Mouse (Mus musculus): ENCODE data around the gene Pdlim4.
"Not testable (repeated sequence)": the region's sequence is repeated elsewhere in the genome, so short reads cannot be mapped to it uniquely, and the experiment has no call there.

Gene Pdlim4

GRCm38 (mm10) chr11:54062086-54062752 lies 6.6 kb downstream of the Pdlim4 start:
- no peak for DNase-seq (ENCODE audit: low spot score)

- DNase-seq (ENCODE audit: low spot score) = no peak
Measured at GRCm38 (mm10) chr11:54060316-54060715, 8.5 kb downstream of the Pdlim4 start.

- DNase-seq (ENCODE audit: low spot score) = no peak
Measured at GRCm38 (mm10) chr11:54059526-54059925, 9.3 kb downstream of the Pdlim4 start.

- DNase-seq (ENCODE audit: low spot score) = no peak
Measured at GRCm38 (mm10) chr11:54058643-54059042, 10.2 kb downstream of the Pdlim4 start.

- no peak for DNase-seq (ENCODE audit: low spot score)
Measured at GRCm38 (mm10) chr11:54058056-54058617, 10.7 kb downstream of the Pdlim4 start.

GRCm38 (mm10) chr11:54057428-54057827 lies 11.4 kb downstream of the Pdlim4 start:
- no peak for DNase-seq (ENCODE audit: low spot score)

GRCm38 (mm10) chr11:54056132-54056531 lies 12.7 kb downstream of the Pdlim4 start:
- DNase-seq (ENCODE audit: low spot score) = no peak

GRCm38 (mm10) chr11:54054257-54054656 lies 14.6 kb downstream of the Pdlim4 start:
- DNase-seq (ENCODE audit: low spot score) = no peak

GRCm38 (mm10) chr11:54053090-54053489 lies 15.7 kb downstream of the Pdlim4 start:
- no peak for DNase-seq (ENCODE audit: low spot score)

- DNase-seq (ENCODE audit: low spot score) = no peak
Measured at GRCm38 (mm10) chr11:54052128-54052527, 16.7 kb downstream of the Pdlim4 start.

- no peak for DNase-seq (ENCODE audit: low spot score)
Measured at GRCm38 (mm10) chr11:54051161-54051560, 17.7 kb downstream of the Pdlim4 start.

- no peak for DNase-seq (ENCODE audit: low spot score)
Measured at GRCm38 (mm10) chr11:54050205-54050604, 18.6 kb downstream of the Pdlim4 start.

- DNase-seq (ENCODE audit: low spot score) = no peak
Measured at GRCm38 (mm10) chr11:54040676-54041075, 28.1 kb downstream of the Pdlim4 start.

- not testable (repeated sequence) for DNase-seq (ENCODE audit: low spot score)
Measured at GRCm38 (mm10) chr11:54032872-54033271, 35.9 kb downstream of the Pdlim4 start.

- DNase-seq (ENCODE audit: low spot score) = no peak
Measured at GRCm38 (mm10) chr11:54028997-54029396, 39.8 kb downstream of the Pdlim4 start.

- DNase-seq (ENCODE audit: low spot score) = peak; percentile 83
Measured at GRCm38 (mm10) chr11:54028044-54028951, 40.5 kb downstream of the Pdlim4 start, which contains the start of gene Slc22a4. Gene Slc22a4 (minus strand): TSS chr11:54028090.

GRCm38 (mm10) chr11:54027131-54028043 lies 41.4 kb downstream of the Pdlim4 start:
- DNase-seq (ENCODE audit: low spot score) = peak; percentile 26

- peak; percentile 66 for DNase-seq (ENCODE audit: low spot score)
Measured at GRCm38 (mm10) chr11:54026491-54027041, 42.2 kb downstream of the Pdlim4 start.

- DNase-seq (ENCODE audit: low spot score) = no peak
Measured at GRCm38 (mm10) chr11:54021396-54022093, 47.3 kb downstream of the Pdlim4 start.

- no peak for DNase-seq (ENCODE audit: low spot score)
Measured at GRCm38 (mm10) chr11:54018893-54019732, 49.7 kb downstream of the Pdlim4 start.

Measured in spleen, adult 12 weeks (tissue).